Mouse (Mus musculus) heart, postnatal 0 days (tissue): Measurements from ENCODE around the gene Fam114a1.

Experiments
- CTCF ChIP-seq: IDR thresholded peaks from 2 replicates; pipeline ENCODE4 v1.5.1; 2016; ENCODE audit warnings: antibody characterized with exemption, control low read depth, low read depth
- EP300 ChIP-seq: IDR thresholded peaks from 2 replicates; pipeline ENCODE4 v1.6.1; 2016; ENCODE audit warnings: antibody characterized with exemption, low read depth

DNA sequence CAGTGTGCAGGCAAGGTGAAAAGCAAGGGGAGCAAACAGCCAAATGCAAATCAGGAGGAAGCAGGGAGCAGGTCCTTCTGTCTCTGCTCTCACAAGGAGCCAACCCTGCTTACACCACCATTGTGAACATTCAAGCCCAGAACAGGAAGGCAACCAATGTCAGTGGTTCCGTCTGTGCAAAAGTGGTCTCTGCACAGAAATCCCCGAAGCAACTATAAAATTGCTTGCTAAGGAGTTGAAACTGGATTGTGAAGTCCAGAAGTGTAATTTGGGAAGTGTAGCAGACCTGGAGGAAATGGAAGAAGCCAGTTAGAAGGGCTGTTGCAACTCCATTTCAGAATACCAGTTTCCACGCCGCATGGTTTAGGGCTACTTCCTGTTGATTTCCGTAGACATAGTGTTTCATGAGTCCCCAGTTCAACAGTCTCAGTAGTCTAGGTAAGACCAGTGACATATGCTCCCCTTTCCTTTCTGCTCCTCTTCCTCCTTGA, 46.9 kb upstream of the Fam114a1 start:
- TF ChIP-seq CTCF (no peak), EP300 (no peak)
